Mouse (Mus musculus): ENCODE results near the gene Elp4. TPM values are rescaled to one million over a fixed set of nuclear protein-coding genes. Genes with fewer than 3 reads are reported as not detected.
A peak's percentile ranks its signal among the peaks of the same experiment; 100 is the strongest.

Gene Elp4
- polyA plus RNA-seq, 1 experiment from 2014 or later: 56.5 TPM

DNA sequence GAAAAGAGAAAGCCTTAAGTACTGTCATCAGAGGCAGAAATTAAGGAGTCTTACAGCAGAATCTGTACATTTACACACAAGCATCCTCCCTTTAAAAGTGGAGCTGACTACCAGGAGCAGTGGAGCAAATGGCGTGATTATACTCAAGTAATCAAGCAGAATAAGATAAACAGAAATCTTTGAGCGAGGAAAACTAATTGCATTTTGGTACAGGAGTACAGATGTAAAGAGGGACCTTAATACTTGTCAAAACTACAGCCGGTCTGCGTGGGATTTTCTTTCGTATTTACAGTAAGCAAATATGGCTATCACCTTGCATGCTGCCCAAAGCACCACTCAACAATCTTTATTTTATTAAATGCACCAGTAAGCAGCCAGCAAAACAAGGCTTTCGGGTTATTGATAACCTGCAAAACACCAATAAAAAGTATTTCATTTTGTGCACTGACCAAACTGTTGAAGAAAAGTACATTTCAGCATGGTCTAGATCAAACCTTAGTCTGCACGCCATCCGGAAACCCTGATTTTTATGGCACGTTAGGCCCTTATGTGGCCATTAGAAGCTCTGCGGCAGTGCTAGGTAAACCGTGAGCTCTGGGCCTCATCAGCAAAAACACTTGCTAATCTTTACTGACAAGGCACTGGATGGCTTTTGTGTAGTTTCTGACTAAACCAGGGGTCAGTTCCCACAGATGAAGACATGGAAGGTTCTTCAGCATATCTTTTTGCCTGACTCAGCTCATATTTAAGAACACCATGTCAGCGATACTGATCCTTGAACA, 111.8 kb downstream of the Elp4 start:
- H3K27ac ChIP-seq (replicated peaks; ENCODE audit: low read depth, low read length): no peak overlapping the region
- H3K4me3 ChIP-seq (ENCODE audit: low read depth, low read length): no peak overlapping the region
- no peaks in the 10 kb centered on the region for H3K27me3 ChIP-seq (ENCODE audit: control insufficient read depth, insufficient read depth, low read length)
- H3K4me1 ChIP-seq (ENCODE audit: control insufficient read depth, insufficient read depth, low read length): no peaks in the 10 kb centered on the region
- H3K9me3 ChIP-seq (replicated peaks; ENCODE audit: control insufficient read depth, low read length): no peaks in the 10 kb centered on the region
- DNase-seq (ENCODE audit: low spot score) (peak; percentile 46), ATAC-seq (replicated peaks; ENCODE audit: insufficient number of reproducible peaks, low FRiP score, low TSS enrichment, low read depth) (no peak)
- no peaks in the 10 kb centered on the region for H3K36me3 ChIP-seq (replicated peaks; ENCODE audit: control insufficient read depth, insufficient read depth, low read depth, low read length)
- WGBS: 73% methylated on average over 12 of the region's 12 CpGs
- no peak overlapping the region for H3K4me2 ChIP-seq (ENCODE audit: low read depth, low read length)
- no peak overlapping the region for H3K9ac ChIP-seq (replicated peaks; ENCODE audit: low read length)

DNA sequence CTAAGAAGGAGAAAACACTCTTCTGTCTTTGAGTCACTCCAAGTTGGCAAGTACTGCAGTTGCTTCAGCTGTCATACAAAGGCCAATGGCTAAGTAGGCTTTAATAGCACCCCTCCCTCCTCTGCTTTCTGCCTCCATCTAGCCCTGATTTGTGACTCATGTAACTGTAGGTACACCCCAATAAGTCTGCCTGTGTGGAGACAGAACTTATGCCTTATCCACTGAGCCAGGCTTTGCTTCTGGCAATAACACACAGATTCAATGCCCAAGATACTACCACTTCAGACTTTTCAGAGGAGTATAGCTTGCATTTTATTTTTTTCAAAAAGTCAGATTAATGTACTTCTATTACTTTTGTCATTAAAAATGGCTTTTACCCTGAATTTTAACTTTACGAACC, 114.4 kb downstream of the Elp4 start:
- Histone ChIP-seq H3K27ac (replicated peaks; ENCODE audit: low read depth, low read length) (no peak overlapping the region), H3K36me3 (replicated peaks; ENCODE audit: control insufficient read depth, insufficient read depth, low read depth, low read length) (no peaks in the 10 kb centered on the region), H3K9me3 (replicated peaks; ENCODE audit: control insufficient read depth, low read length) (no peaks in the 10 kb centered on the region), H3K4me2 (ENCODE audit: low read depth, low read length) (no peak overlapping the region), H3K27me3 (ENCODE audit: control insufficient read depth, insufficient read depth, low read length) (no peaks in the 10 kb centered on the region), H3K4me1 (ENCODE audit: control insufficient read depth, insufficient read depth, low read length) (no peaks in the 10 kb centered on the region), H3K9ac (replicated peaks; ENCODE audit: low read length) (no peak overlapping the region), H3K4me3 (ENCODE audit: low read depth, low read length) (no peak overlapping the region)
- ATAC-seq (replicated peaks; ENCODE audit: insufficient number of reproducible peaks, low FRiP score, low TSS enrichment, low read depth) (no peak), DNase-seq (ENCODE audit: low spot score) (no peak)
- 91% methylated on average over 1 of the region's 1 CpGs for WGBS

DNA sequence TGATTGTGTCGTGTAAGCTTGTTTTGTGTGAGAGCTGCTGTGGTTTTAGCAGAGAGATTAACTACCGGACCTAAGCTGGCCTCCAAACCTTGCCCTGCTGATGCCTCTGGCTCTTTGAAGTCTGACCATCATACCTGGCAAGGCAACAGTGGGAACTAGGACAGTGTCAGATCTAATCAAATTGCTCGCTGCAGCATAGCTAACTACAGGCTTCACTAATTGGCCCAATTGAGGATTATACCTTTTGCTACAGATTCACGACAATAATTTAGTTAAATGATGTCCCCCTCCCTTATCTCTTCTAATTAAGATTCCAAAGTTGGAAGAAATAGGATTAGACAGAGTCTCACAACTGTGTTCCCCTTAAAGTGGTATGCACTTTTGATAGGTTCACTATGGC, 116.6 kb downstream of the Elp4 start:
- no peak for ATAC-seq (replicated peaks; ENCODE audit: insufficient number of reproducible peaks, low FRiP score, low TSS enrichment, low read depth)
- H3K27me3 ChIP-seq (ENCODE audit: control insufficient read depth, insufficient read depth, low read length): no peaks in the 10 kb centered on the region
- WGBS: 50% methylated on average over 4 of the region's 4 CpGs

DNA sequence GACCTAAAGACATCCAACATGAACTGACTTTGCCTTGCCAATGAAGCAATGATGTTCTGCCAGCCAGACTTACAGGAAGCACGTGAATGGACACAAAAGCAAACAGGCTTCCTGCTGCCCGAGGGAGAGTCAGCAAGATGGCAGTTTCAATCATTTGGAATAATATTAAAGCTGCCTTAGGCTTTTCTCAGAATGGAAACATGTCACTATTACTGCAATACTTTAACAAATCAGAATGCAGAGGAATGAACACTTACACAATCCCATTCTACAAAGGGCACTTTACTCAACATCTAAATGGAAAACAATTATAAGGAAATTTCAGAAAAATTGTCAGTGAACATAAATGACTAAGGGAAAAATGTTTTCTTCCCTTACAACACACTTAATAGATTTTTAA, 117.4 kb downstream of the Elp4 start:
- no peaks in the 10 kb centered on the region for H3K27me3 ChIP-seq (ENCODE audit: control insufficient read depth, insufficient read depth, low read length)
- H3K9me3 ChIP-seq (replicated peaks; ENCODE audit: control insufficient read depth, low read length): no peaks in the 10 kb centered on the region
- ATAC-seq (replicated peaks; ENCODE audit: insufficient number of reproducible peaks, low FRiP score, low TSS enrichment, low read depth) (no peak), DNase-seq (ENCODE audit: low spot score) (no peak)
- H3K36me3 ChIP-seq (replicated peaks; ENCODE audit: control insufficient read depth, insufficient read depth, low read depth, low read length): no peaks in the 10 kb centered on the region
- no peak overlapping the region for H3K27ac ChIP-seq (replicated peaks; ENCODE audit: low read depth, low read length)
- H3K4me2 ChIP-seq (ENCODE audit: low read depth, low read length): no peak overlapping the region
- H3K4me1 ChIP-seq (ENCODE audit: control insufficient read depth, insufficient read depth, low read length): no peaks in the 10 kb centered on the region
- 30% methylated on average over 2 of the region's 2 CpGs for WGBS
- no peak overlapping the region for H3K4me3 ChIP-seq (ENCODE audit: low read depth, low read length)
- no peak overlapping the region for H3K9ac ChIP-seq (replicated peaks; ENCODE audit: low read length)

More for the DNA sequence above, 116.6 kb downstream of the Elp4 start:
- H3K9ac ChIP-seq (replicated peaks; ENCODE audit: low read length): no peak overlapping the region
- no peak for DNase-seq (ENCODE audit: low spot score)
- H3K4me2 ChIP-seq (ENCODE audit: low read depth, low read length): no peak overlapping the region
- H3K9me3 ChIP-seq (replicated peaks; ENCODE audit: control insufficient read depth, low read length): no peaks in the 10 kb centered on the region
- H3K4me1 ChIP-seq (ENCODE audit: control insufficient read depth, insufficient read depth, low read length): no peaks in the 10 kb centered on the region
- H3K4me3 ChIP-seq (ENCODE audit: low read depth, low read length): no peak overlapping the region
- no peaks in the 10 kb centered on the region for H3K36me3 ChIP-seq (replicated peaks; ENCODE audit: control insufficient read depth, insufficient read depth, low read depth, low read length)
- H3K27ac ChIP-seq (replicated peaks; ENCODE audit: low read depth, low read length): no peak overlapping the region

DNA sequence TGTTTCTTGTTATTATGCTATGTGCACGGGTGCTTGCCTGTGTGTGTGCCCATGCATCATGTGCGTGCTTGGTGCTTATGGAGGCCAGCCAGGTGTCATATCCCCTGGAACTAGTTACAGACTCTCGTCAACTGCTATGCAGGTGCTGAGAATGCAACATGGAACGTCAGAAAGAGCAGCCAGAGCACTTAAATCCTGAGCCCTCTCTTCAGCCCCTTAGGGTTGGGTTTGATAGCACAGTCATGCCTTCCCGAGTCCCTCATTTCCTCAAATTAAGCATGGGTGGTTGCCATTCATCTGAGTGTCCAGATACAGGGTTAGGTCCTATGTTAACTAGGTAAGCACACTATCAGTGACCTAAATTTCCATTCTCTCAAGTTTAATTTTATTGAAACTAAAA, 121.5 kb downstream of the Elp4 start:
- WGBS: 77% methylated on average over 5 of the region's 5 CpGs
- Histone ChIP-seq H3K27me3 (ENCODE audit: control insufficient read depth, insufficient read depth, low read length) (no peaks in the 10 kb centered on the region), H3K9ac (replicated peaks; ENCODE audit: low read length) (no peak overlapping the region), H3K9me3 (replicated peaks; ENCODE audit: control insufficient read depth, low read length) (no peaks in the 10 kb centered on the region), H3K27ac (replicated peaks; ENCODE audit: low read depth, low read length) (no peak overlapping the region), H3K36me3 (replicated peaks; ENCODE audit: control insufficient read depth, insufficient read depth, low read depth, low read length) (no peaks in the 10 kb centered on the region), H3K4me1 (ENCODE audit: control insufficient read depth, insufficient read depth, low read length) (no peaks in the 10 kb centered on the region), H3K4me2 (ENCODE audit: low read depth, low read length) (no peak overlapping the region), H3K4me3 (ENCODE audit: low read depth, low read length) (no peak overlapping the region)
- ATAC-seq (replicated peaks; ENCODE audit: insufficient number of reproducible peaks, low FRiP score, low TSS enrichment, low read depth) (no peak), DNase-seq (ENCODE audit: low spot score) (no peak)

DNA sequence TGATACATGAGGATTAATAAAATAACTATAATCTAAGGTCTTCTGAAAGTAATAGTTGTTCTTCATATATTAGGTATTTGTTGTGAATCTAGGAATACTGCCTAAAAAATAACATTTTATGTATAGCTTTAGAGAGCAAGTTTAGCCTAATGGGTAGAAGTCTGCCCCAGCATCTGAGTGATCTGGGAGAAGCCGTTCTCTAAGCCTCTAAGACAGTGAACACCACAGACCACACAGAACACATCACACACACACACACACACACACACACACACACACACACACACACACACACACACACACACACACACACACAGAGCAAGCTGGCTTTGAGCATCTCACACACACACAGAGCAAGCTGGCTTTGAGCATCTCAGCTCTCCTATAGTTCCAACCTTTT, 123.6 kb downstream of the Elp4 start:
- H3K9ac ChIP-seq (replicated peaks; ENCODE audit: low read length): no peak overlapping the region
- H3K36me3 ChIP-seq (replicated peaks; ENCODE audit: control insufficient read depth, insufficient read depth, low read depth, low read length): no peaks in the 10 kb centered on the region
- H3K9me3 ChIP-seq (replicated peaks; ENCODE audit: control insufficient read depth, low read length): no peaks in the 10 kb centered on the region
- no peak overlapping the region for H3K4me2 ChIP-seq (ENCODE audit: low read depth, low read length)
- H3K27ac ChIP-seq (replicated peaks; ENCODE audit: low read depth, low read length): no peak overlapping the region
- no peak for DNase-seq (ENCODE audit: low spot score)
- no peak for ATAC-seq (replicated peaks; ENCODE audit: insufficient number of reproducible peaks, low FRiP score, low TSS enrichment, low read depth)
- no peaks in the 10 kb centered on the region for H3K4me1 ChIP-seq (ENCODE audit: control insufficient read depth, insufficient read depth, low read length)
- H3K4me3 ChIP-seq (ENCODE audit: low read depth, low read length): no peak overlapping the region
- WGBS: 57% methylated on average over 1 of the region's 1 CpGs
- no peaks in the 10 kb centered on the region for H3K27me3 ChIP-seq (ENCODE audit: control insufficient read depth, insufficient read depth, low read length)

DNA sequence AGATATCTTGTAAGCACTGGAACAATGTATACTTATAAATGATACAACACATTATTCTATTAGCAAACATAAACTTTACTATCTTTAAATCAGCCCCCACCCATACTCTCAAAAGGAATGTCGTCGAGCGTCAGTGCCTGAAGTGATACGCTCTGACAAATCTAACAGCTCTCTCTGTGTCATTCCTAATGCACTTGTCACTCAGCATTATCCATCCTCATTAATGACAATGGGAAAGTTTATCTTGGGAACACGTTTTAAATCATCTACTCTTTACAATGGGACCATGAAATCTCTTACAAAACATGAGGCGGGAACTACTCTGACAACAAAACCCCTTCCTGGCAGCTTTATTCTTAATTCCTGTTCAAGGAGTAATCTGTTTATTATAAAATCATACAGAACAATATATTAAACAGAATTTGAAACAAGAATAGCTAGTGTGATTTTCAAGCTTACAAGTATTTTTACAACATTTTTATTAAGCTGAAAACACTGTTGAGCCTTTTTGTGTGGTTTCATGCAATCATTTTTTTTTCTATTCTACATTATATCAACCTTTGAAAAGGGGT, 125.0 kb downstream of the Elp4 start:
- no peak overlapping the region for H3K4me3 ChIP-seq (ENCODE audit: low read depth, low read length)
- WGBS: 30% methylated on average over 6 of the region's 6 CpGs
- no peaks in the 10 kb centered on the region for H3K4me1 ChIP-seq (ENCODE audit: control insufficient read depth, insufficient read depth, low read length)
- DNase-seq (ENCODE audit: low spot score): no peak
- no peaks in the 10 kb centered on the region for H3K36me3 ChIP-seq (replicated peaks; ENCODE audit: control insufficient read depth, insufficient read depth, low read depth, low read length)
- no peaks in the 10 kb centered on the region for H3K27me3 ChIP-seq (ENCODE audit: control insufficient read depth, insufficient read depth, low read length)
- no peak overlapping the region for H3K4me2 ChIP-seq (ENCODE audit: low read depth, low read length)
- no peak overlapping the region for H3K9ac ChIP-seq (replicated peaks; ENCODE audit: low read length)
- H3K27ac ChIP-seq (replicated peaks; ENCODE audit: low read depth, low read length): no peak overlapping the region
- H3K9me3 ChIP-seq (replicated peaks; ENCODE audit: control insufficient read depth, low read length): no peaks in the 10 kb centered on the region
- no peak for ATAC-seq (replicated peaks; ENCODE audit: insufficient number of reproducible peaks, low FRiP score, low TSS enrichment, low read depth)

DNA sequence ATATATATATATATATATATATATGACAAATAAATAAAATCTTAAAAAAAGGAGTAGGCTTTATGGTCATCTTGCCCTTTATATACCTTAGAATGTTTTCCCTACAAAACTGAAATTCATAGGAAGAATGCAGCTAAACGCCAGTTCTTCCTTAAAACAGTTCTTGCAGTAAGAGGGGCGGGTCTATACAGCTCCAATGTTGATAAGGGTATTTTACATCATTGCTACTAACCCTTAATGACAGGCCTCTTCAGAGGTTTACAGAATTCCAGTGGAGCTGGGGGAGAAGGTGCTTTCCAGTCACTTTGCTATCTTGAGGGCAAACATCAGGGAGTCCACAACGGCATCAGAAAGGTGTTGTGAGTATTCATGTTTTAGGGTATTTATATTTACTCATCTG, 133.1 kb downstream of the Elp4 start:
- ATAC-seq (replicated peaks; ENCODE audit: insufficient number of reproducible peaks, low FRiP score, low TSS enrichment, low read depth): no peak
- Histone ChIP-seq H3K4me3 (ENCODE audit: low read depth, low read length) (no peak overlapping the region), H3K27ac (replicated peaks; ENCODE audit: low read depth, low read length) (no peak overlapping the region), H3K4me2 (ENCODE audit: low read depth, low read length) (no peak overlapping the region), H3K9me3 (replicated peaks; ENCODE audit: control insufficient read depth, low read length) (no peaks in the 10 kb centered on the region), H3K4me1 (ENCODE audit: control insufficient read depth, insufficient read depth, low read length) (no peaks in the 10 kb centered on the region), H3K9ac (replicated peaks; ENCODE audit: low read length) (no peak overlapping the region), H3K36me3 (replicated peaks; ENCODE audit: control insufficient read depth, insufficient read depth, low read depth, low read length) (no peaks in the 10 kb centered on the region), H3K27me3 (ENCODE audit: control insufficient read depth, insufficient read depth, low read length) (no peaks in the 10 kb centered on the region)
- WGBS: 93% methylated on average over 3 of the region's 3 CpGs
- DNase-seq (ENCODE audit: low spot score): no peak

All from embryonic facial prominence, embryonic 11.5 days (tissue).